Mouse (Mus musculus): ENCODE measurements at regions not wholly inside any gene's neighbourhood (a gene's known extent, or its start where the extent isn't known, plus 50 kb on each side); places are given as distances from the start of the nearest gene placed in this dataset.

- DNase-seq: peak in 1 of 2 experiments; percentile 8
Observed at GRCm38 (mm10) chr14:29877671-29878422, 90.3 kb upstream of the Selenok start.

GRCm38 (mm10) chr14:29878423-29878800, 89.7 kb upstream of the Selenok start:
- no peak for DNase-seq

GRCm38 (mm10) chr14:29879283-29879682, 88.8 kb upstream of the Selenok start:
- DNase-seq: no peak

GRCm38 (mm10) chr14:29882666-29883344, 85.3 kb upstream of the Selenok start:
- no peak for DNase-seq

- DNase-seq: peak; percentile 75 to 82
Observed at GRCm38 (mm10) chr14:29895332-29895988, 72.6 kb upstream of the Selenok start.

GRCm38 (mm10) chr14:29895989-29896675, 72.0 kb upstream of the Selenok start:
- DNase-seq: peak in 1 of 2 experiments; percentile 40

- no peak for DNase-seq
Observed at GRCm38 (mm10) chr14:29900931-29901330, 67.2 kb upstream of the Selenok start.

- DNase-seq: no peak
Observed at GRCm38 (mm10) chr14:29903574-29903973, 64.5 kb upstream of the Selenok start.

GRCm38 (mm10) chr14:29904856-29905255, 63.3 kb upstream of the Selenok start:
- no peak for DNase-seq

- DNase-seq: no peak
Observed at GRCm38 (mm10) chr14:29909741-29910140, 58.4 kb upstream of the Selenok start.
